Mouse (Mus musculus) cerebellum, adult 2 months (tissue): ENCODE measurements around the gene Serpinf2. TPM values are rescaled to one million over a fixed set of nuclear protein-coding genes. Genes with fewer than 3 reads are reported as not detected.

Experiments used
- DNase-seq, 2 experiments: peaks; one replicate each; pipeline ENCODE4 v3.0.0; 2021
- H3K27ac ChIP-seq: fragments of 200-500 bp; 2 replicates; pipeline ENCODE4 v1.5.1; 2012; ENCODE audit warnings: low read length, control low read depth, inconsistent platforms; ENCODE audit not compliant: insufficient read depth
- H3K27me3 ChIP-seq: fragments of 200-500 bp; 2 replicates; pipeline ENCODE4 v1.6.1; 2012; ENCODE audit warnings: inconsistent platforms, mild to moderate bottlenecking, low read length, moderate library complexity; ENCODE audit not compliant: control insufficient read depth, insufficient read depth
- H3K4me1 ChIP-seq: fragments of 200-500 bp; 2 replicates; pipeline ENCODE4 v1.6.1; 2011; ENCODE audit warnings: low read length; ENCODE audit not compliant: control insufficient read depth, insufficient read depth
- H3K4me3 ChIP-seq: fragments of 200-500 bp; replicated peaks from 2 replicates; pipeline ENCODE3; 2011; ENCODE audit warnings: mild to moderate bottlenecking, low read depth, low read length, control low read depth; ENCODE audit not compliant: insufficient read depth
- CTCF ChIP-seq: fragments of 200-500 bp; IDR thresholded peaks from 2 replicates; pipeline ENCODE4 v1.5.1; 2011; ENCODE audit warnings: low read depth, mild to moderate bottlenecking, control low read depth, low read length, moderate library complexity, borderline replicate concordance; ENCODE audit not compliant: insufficient read depth
- POLR2A ChIP-seq: fragments of 200-500 bp; IDR thresholded peaks from 2 replicates; pipeline ENCODE4 v1.6.1; 2011; ENCODE audit warnings: low read length, control low read depth, borderline replicate concordance; ENCODE audit not compliant: insufficient read depth
- WGBS: fragments of 180-500 bp; shearing (Covaris S2); methylation state at CpG from one replicate; pipeline ENCODE4 v1.1.7; 2018; 5-methylcytosine and 5-hydroxymethylcytosine counted together
- polyA plus RNA-seq: library from polyadenylated mRNA; depleted of rRNA; stranded (reverse); fragments of >200 nt; gene quantifications from 2 replicates; pipeline ENCODE4 v1.2.3, GENCODE M21; 2012

Serpinf2 gene
- polyA plus RNA-seq, 1 experiment: 0.15 TPM

GRCm38 (mm10) chr11:75468410-75468809 is 29.0 kb upstream of the Serpinf2 start:
- Histone ChIP-seq H3K27me3 (no peaks in the 10 kb centered on the region), H3K4me1 (no peaks in the 10 kb centered on the region), H3K27ac (no peak overlapping the region), H3K4me3 (no peak overlapping the region)
- DNase-seq: no peak
- WGBS: 68% methylated on average over 7 of the region's 7 CpGs
- no peak for TF ChIP-seq POLR2A
- no peak for TF ChIP-seq CTCF

GRCm38 (mm10) chr11:75467512-75468215 is 28.3 kb upstream of the Serpinf2 start:
- Histone ChIP-seq H3K27me3 (no peaks in the 10 kb centered on the region), H3K4me1 (0 out of 2 replicates have a peak, but pooled peaks cover 3% of the 10 kb centered on the region), H3K4me3 (no peak overlapping the region), H3K27ac (no peak overlapping the region)
- DNase-seq: no peak
- TF ChIP-seq CTCF: no peak
- TF ChIP-seq POLR2A: no peak
- 20% methylated on average over 19 of the region's 19 CpGs for WGBS

GRCm38 (mm10) chr11:75466731-75467505 is 27.5 kb upstream of the Serpinf2 start:
- no peak for DNase-seq
- H3K4me1 ChIP-seq: peaks cover 7% of the 10 kb centered on the region
- 98% methylated on average over 4 of the region's 4 CpGs for WGBS
- H3K27me3 ChIP-seq: no peaks in the 10 kb centered on the region
- no peak overlapping the region for H3K27ac ChIP-seq
- TF ChIP-seq CTCF: no peak
- no peak for TF ChIP-seq POLR2A
- H3K4me3 ChIP-seq: no peak overlapping the region

- WGBS: 83% methylated on average over 6 of the region's 6 CpGs
- Histone ChIP-seq H3K27ac (no peak overlapping the region), H3K27me3 (no peaks in the 10 kb centered on the region), H3K4me3 (no peak overlapping the region), H3K4me1 (peaks cover 8% of the 10 kb centered on the region)
- TF ChIP-seq POLR2A (no peak), CTCF (no peak)
- peak in 1 of 2 experiments; percentile 11 for DNase-seq
Observed at GRCm38 (mm10) chr11:75465051-75465450, 25.7 kb upstream of the Serpinf2 start.

- no peak for DNase-seq
- peaks cover 10% of the 10 kb centered on the region for H3K4me1 ChIP-seq
- no peaks in the 10 kb centered on the region for H3K27me3 ChIP-seq
- H3K4me3 ChIP-seq: no peak overlapping the region
- H3K27ac ChIP-seq: no peak overlapping the region
- 87% methylated on average over 6 of the region's 6 CpGs for WGBS
- no peak for TF ChIP-seq CTCF
- no peak for TF ChIP-seq POLR2A
Observed at GRCm38 (mm10) chr11:75464417-75464816, 25.0 kb upstream of the Serpinf2 start.

GRCm38 (mm10) chr11:75463624-75464023 is 24.2 kb upstream of the Serpinf2 start:
- TF ChIP-seq POLR2A: no peak
- TF ChIP-seq CTCF: no peak
- no peaks in the 10 kb centered on the region for H3K27me3 ChIP-seq
- no peak overlapping the region for H3K27ac ChIP-seq
- H3K4me3 ChIP-seq: no peak overlapping the region
- 75% methylated on average over 4 of the region's 4 CpGs for WGBS
- H3K4me1 ChIP-seq: peaks cover 10% of the 10 kb centered on the region
- DNase-seq: peak in 1 of 2 experiments; percentile 7

GRCm38 (mm10) chr11:75462865-75463336 is 23.5 kb upstream of the Serpinf2 start:
- Histone ChIP-seq H3K4me1 (peaks cover 10% of the 10 kb centered on the region), H3K27ac (0 out of 2 replicates have a peak overlapping the region, but pooled peaks have one; percentile 22), H3K27me3 (no peaks in the 10 kb centered on the region), H3K4me3 (no peak overlapping the region)
- DNase-seq: peak; percentile 44 to 56
- no peak for TF ChIP-seq CTCF
- 9% methylated on average over 9 of the region's 9 CpGs for WGBS
